Mouse (Mus musculus): ENCODE data around the gene Pradc1.
A peak's percentile ranks its signal among the peaks of the same experiment; 100 is the strongest.

Gene Pradc1

DNA sequence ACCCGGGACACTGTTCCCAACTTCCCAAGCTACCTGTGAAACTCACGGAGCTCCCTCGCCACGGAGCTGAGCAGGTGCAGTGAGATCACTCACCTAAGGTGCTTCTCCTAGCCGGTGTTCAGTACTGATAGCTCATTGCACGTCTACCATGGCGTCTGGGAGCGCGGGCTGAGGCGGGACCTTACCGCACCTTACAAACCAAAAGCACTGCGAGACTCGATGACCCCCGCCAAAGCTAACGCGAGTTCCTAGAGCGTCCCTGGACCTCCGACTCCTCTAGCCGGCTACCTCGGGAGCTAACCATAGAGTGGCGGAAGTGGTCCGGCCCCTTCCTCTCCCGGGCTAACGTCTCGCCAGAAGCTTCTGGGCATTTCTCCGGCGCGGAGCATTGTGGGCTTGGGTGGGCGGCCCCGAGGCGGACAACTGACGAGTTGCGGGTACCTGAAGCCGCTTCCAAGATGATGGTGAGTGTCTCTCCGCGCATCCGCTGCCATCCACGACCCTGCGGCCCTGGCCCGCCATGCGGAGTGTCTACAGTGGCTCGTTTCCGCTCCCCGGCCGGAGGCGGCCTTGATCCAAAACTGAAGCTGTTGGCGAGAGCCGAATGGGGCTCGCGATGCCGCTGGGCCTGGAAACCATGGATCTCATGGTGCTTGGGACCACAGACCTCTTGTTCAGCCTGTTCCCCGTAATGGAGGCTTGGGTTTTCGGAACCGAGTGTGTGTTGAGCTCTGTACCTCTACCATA lies at the start of gene Pradc1:
Gene Pradc1 (minus strand): TSS at position 307 of the 747 bp plus-strand sequence.
- DNase-seq = peak; percentile 98

DNA sequence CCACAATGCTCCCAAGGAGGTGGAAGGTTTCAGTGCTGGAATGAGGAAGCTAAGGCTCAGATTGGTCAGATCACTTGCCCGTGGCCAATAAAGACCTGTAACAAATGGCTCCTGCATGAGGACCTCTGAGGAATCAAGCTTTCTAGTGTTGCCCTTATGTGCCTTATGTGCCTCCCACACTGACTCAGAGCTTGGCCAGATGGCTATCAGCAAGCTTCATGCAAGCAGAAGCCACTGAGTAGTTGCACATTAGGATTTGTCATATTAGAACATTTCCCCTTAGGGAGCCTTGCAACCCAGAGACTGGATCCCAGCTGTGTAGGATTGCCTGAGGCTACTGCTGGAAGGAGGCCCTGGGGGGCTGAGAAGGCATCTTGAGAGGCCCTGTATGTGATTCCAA lies 48.6 kb upstream of the Pradc1 start:
- no peak for DNase-seq

DNA sequence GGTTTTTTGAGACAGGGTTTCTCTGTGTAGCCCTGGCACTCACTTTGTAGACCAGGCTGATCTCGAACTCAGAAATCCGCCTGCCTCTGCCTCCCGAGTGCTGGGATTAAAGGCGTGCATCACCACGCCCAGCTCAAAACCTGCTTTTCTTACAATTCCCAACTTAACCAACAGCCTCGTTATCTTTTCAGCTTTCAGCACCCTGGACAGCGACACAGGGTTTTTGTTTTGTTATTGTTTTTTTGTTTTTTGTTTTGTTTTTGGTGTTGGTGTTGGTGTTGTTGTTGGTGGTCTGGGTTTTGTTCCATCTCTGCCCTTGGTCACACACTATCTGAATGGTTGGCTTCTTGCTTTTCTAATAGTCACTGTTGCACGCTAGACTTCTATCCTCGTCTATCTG lies 46.4 kb upstream of the Pradc1 start:
- no peak for DNase-seq

DNA sequence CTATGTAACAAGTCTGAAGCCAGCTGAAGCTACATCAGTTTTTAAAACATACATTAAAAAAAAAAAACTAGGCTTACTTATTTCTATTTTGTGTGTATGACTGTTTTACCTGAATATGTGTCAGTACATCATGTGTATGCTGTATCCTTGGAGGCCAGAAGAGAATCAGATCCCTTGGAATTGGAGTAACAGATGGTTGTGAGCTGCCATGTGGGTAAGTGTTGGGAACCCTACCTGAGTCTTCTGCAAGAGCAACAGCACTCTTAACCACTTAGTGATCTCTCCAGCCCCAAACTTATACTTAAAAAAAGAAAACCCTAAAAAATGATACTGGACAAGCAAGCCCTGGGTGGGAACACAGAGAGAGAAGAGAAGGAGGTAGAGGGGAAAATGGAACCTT lies 45.2 kb upstream of the Pradc1 start:
- DNase-seq = no peak

DNA sequence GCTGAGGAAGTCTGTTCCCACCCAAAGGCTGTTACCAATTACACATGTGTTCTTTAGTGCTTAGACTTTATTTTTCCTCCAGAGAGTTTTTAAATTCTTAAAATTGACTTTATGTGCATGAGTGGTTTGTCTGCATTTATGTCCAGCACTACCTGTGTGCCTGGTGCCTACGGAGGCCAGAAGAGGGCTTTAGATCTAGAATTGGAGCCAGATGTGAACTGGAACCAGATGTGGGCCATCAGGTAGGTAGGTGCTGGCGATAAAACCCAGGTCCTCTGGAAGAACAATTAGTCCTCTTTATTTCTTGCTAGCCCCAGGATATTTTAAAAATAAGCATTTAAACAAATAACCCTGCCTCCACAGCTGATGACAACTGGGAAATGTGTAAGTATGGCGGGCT lies 39.8 kb upstream of the Pradc1 start:
- DNase-seq = no peak

DNA sequence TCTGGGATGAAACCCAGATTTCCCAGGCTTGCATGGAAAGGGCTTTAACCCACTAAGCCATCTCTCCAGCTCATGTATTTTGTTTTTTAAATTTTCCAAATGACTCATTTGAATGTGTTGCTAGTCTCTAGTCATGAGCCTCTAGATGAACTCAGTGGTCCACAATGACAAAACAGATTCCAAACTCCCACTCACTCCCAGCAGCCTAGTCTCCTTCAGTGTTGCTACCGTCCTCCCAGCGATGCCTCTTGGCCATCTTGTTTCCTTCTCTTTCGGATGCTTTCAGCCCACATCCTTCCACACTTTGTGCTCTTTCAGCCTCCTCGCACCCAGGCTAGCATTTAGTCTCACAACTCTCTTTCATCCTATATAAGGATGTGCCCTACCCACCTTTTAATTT lies 38.5 kb upstream of the Pradc1 start:
- no peak for DNase-seq

DNA sequence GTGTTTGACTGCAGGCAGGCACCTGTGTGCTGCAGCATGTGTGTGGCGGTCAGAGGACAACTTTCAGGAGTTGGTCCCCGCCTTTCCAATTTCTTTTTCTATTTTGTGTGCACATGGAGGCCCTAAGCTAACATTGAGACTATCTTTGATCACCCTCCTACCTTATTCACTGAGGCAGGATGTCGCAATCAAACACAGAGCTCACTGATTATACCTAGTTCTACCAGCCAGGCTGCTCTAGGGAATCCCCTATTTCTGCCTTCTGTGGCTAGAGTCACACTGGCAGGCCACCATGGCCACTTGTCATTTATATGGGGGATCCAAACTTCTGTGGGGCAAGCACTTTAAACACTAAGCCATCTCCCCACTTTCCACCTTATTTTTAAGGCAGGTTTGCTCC lies 37.9 kb upstream of the Pradc1 start:
- DNase-seq = no peak

DNA sequence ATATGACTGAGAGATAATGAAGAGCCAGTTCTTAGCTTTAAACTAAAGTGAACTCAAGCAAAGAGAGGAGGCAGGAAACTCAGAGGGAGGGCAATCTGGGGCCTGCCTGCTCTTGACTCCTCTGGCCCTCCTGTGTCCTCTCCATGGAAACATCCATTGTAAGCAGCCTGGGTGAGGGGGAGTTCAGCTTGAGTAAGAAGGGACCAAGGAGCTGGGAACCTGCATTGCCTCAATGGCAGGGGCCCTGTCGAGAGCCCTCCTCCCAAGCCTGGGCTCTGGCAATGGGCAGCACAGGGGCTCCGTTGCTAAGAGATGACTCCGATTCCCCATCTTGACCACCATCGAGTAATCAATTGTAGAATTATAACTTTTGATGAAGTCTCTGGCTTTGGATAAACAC lies 36.7 kb upstream of the Pradc1 start:
- DNase-seq = no peak

DNA sequence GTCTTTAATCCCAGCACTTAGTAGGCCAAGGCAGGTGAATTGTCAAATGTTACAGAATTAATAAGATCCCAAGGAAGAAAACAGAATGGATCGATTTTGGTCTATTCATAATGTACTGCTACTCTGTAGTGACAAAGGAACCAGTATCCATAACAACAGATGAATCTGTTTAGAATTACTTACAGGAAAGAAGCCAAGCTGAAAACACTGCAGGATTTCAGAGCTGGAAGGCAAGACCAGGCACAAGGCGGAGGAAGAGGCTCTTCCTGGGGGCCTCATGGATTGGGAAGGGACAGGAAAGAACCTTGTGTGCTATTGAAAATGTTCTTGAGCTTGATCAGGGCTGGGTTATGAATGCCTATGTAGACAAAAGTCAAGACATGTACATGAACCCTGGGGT lies 34.0 kb upstream of the Pradc1 start:
- DNase-seq = no peak

DNA sequence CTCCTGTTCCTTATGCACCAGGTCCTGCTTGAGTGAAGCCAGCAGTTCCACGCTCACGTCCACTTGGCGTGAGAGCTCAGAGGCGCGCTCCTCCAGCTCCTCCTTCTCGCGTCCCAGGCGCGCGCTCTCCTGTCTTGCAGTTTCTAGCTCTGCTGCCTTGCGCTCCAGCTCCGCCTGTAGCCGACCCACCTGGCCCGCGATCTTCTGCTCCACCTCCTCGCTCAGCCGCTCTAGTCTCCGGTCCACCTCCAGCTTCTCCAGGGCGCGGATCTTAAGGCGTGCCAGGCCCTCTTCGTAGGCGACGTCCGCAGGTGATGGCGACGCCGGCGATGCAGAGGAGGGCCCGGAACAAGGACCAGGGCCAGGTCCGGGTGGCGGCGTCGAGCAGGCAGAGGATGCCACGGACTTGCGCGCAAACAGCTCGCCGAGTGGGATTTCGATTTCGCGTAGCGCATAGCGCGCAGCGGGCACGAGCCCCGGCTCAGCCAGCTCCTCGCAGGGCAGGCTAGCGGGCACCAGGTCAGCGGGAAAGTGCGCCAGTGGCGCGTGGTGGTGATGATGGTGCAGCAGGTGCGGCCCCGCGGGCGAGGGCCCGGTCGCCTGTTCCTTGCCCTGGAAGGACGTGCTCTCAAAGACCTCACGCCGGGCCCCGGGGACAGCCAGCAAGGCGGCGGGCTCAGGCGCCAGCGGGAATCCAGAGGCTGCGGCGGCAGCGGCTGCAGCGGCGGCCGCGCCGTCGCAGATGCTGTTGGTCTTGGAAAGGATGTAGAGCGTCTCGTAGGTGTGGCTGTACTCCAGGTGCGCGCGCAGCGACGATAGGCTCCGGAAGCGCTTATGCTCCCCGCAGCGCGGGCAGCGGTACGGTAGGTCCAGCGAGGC lies 32.3 kb upstream of the Pradc1 start:
- no peak for DNase-seq

DNA sequence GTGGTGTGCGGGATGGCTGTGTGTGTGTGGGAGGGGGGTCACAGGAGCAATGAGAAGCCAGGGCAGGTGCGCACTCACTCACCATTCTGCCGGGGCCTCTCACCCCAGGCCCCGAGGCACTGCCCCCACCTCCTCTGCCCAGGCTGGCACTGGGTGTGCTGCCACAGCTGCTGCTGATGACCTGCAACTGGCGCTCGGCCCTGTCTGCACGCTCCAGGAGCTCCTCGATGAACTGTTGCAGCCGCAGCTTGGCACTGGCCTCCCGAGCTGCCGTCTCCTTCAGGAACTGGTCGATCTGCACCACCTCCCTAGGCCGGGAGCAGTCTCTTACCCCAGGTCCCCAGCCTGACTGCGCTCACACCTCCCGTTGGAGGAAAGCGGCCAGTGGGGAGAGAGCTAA lies 28.9 kb upstream of the Pradc1 start:
- no peak for DNase-seq

DNA sequence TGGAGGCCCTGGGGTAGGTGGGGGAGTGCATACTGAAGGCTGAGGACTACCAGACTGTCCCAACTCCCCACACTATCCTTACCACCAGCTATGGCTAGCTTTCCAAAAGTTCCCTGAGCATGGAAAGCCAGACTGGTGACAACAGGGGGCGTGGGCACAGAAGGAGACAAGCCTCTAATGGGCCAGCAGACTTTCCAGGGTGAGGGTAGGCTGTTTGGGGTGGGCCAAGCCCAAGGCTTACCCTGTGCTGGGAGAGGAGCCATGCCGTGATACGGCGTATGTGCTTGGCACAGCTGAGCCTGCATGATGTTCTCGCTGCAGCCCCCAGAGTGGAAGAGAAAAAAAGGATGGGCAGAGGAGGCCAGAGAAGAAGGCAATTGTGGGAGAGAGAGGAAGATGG lies 28.2 kb upstream of the Pradc1 start:
- DNase-seq = no peak

DNA sequence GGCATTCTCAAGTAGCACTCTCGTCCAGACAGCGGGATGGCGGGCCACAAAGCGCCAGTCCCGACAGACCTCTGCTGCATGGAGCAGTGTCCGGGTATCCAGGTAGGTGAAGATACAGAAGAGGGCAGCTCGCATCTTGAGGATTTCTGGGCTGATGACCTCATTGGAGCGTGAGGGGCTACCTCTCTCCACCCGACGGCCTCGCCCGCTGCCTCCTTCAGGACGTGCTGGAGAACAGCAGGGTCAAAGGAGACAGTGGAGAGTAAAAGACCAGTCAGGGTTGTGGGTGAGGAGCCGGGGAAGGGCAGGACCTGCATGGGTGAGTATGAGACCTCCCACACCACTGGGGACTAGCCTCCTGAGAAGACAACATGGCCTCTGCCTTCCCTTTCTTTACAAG lies 26.6 kb upstream of the Pradc1 start:
- DNase-seq = no peak

DNA sequence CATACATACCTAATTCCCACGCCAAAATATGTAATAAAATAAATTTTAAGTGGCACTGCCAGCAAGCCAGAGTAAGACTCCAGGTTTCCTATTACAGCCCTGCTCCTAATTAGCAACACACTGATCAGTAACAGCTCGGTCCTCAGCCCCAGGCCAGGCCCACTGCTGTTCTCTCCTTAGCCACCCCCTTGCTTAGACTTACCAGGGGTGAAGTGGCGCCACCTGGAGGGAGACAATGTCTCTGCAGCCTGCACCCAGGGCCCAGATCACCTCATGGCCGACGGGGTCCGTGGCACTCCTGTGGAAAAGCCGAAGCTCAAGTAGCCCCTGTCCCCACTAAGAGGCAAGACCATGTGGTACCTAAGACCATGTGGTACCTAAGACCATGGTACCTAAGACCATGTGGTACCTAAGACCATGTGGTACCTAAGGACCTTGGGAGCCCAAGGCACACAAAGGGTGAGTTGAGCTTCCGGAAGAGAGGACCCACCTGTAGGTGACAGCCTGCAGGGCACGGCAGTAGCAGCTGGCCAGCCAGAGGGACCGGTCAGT lies 25.7 kb upstream of the Pradc1 start:
- peak; percentile 23 to 29 for DNase-seq

DNA sequence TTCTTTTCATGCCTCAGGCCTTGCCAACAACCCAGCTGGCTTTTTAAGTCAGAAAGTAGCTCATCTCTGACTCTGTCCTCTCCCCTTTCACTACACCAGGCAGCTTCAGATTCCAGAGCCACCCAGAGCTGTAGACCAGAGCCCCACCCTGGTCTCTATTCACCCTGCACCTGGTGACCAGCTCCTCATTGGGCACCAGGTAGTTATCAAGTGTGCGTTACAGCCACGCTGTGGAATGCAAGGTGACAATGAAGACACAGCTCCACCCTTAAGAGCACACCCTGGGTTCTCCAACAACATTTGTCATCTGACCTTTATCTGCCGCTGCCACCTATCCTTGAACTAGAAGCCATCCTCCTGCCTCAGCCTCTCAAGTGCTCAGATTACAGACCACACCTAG lies 23.8 kb upstream of the Pradc1 start:
- no peak for DNase-seq

DNA sequence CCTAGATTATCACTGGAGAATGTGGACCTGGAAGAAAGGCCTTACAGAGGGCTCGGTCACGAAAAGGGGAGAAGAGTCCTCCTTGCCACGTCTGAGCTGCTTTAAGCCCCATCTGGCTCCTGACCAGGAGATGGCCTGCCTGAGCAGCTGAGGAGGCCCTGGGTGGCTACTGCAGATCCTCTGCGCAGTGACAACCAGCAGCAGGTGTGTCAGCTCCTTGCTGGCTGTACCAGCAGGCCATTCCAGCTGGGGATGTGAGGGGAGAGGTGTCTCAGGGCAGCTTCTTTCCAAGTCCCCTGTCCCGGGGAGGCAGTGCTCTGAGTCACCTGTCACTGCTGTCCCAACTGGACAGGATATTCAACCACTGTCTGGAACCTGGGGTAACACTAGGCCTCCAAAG lies 20.8 kb upstream of the Pradc1 start:
- DNase-seq = no peak

DNA sequence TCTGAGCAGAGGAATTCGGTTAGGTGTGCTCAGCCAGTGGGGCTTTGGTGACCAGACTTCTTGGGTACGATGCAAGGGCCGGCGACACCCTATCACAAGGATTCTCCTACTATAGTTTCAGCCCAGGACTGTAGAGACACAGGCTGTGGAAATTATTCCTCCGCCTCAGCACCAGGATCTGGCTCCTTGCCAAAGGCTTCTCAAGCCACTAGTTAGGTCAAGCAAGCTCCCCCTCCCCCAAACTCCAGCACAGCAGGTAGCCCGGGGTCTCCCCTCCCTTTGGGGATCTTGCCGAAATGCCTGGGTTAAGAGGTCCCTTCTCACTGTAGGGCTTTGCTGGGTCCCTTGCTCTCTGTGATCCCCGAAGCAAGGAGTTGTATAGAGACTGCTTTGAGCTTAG lies 20.2 kb upstream of the Pradc1 start:
- DNase-seq = no peak

DNA sequence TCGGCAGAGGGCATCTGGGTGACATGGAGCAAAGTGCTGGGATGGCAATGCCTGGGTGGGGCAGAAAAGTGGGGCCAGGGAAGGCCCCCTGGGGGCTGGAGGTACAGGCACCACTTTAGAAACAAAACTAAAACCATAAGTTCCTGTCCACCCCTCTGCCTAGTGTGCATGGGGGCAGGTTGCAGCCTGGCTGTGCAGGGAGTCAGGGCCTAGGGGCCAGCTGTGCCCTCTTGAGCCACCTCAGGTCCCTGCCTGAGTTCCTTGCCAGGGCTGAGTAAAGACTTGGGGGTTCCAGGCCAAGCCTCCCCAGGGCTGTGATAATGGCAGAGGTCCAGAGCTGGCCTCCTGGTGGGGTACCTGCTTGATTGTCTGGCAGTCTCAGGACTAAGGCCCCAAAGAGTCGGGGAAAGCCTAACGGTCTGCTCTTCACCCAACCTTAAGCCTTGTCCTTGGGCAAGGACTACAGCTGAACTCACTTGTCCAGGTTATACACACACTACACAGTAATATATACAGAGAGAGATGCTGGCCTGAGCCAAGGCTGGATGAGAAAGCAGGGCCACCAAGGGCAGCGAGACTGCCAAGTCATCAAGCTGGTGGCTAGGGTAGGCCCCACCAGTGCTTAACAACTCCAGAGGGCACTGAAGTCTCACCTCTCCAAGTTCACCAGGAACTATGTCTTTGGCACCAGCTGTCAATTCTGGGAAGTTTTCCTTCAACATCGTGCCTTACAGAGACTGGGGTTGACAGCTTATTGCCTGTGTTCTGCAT lies 18.1 kb upstream of the Pradc1 start:
- no peak for DNase-seq

DNA sequence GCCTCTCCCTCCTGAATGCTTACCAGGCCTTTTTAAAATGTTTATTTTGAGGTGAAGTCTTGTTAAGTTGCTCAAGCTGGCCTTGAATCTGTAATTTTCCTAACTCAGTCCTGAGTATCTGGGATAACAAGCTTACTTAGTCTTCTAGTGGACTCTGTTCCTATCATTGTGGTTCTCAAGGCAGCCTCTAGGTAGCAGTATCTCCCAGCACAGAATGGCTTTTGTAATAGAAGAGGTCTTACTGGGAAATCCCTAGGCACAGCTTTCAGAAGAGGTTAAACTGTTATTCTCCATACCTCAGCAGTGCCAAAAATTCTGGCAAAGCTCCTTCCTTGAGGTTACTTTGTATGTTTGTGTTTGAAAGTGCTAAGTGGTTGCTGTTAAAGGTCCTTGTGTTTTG lies 13.6 kb upstream of the Pradc1 start:
- no peak for DNase-seq

DNA sequence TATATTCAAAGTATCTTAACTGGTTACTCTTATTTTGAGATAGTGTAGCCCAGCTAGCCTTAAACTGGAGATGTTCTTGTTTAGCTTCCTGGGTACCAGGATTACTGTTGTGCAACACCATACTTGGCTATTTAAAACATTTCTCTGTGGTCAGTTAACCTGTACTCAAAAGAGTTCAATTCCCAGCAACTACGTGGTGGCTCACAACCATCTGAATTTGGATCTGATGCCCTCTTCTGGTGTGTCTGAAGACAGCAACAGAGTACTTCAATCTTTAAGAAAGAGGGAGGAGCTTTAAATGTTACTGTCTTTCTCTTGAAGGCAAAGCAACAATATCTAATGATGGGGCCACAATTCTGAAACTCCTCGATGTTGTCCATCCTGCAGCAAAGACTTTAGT lies 7.9 kb upstream of the Pradc1 start:
- no peak for DNase-seq

DNA sequence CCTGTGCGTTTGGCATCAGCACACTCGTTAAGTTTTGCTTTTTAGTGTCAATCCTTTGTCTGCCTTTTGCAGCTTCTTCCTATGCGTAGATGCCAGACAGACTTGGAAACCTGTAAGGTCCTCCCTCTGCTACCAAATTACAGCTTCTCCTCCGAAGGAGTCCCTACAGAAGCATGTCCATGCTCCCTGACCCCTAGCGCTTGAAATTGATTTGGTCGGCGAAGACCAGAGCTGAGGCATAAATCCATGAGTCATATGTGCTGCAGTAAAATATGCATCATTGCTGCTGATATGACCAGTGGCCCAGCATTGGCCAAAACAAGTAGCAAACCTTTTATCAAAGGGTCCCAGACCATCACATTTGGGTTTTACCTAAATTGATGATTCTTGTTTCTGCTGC lies 1.0 kb upstream of the Pradc1 start:
- DNase-seq = no peak

DNA sequence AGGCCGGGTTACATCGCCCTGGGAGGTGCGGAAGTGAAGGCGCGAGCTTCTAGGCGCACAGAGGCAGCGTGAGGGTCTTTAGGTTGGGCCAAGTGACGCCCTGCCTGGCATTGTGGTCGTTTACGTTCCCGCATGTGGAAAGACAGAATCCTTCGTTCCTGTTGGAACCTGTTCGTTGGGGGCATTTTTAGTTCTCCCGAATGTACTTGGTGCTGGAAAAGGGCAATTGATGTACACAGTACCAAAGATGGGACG lies 568 bp upstream of the Pradc1 start:
- DNase-seq = no peak
